Mouse (Mus musculus) hindbrain, embryonic 14.5 days (tissue): Measurements from ENCODE around the gene Nanog. TPM values are rescaled to one million over a fixed set of nuclear protein-coding genes. Genes with fewer than 3 reads are reported as not detected.
A peak's percentile ranks its signal among the peaks of the same experiment; 100 is the strongest.
"Not testable (repeated sequence)": the region's sequence is repeated elsewhere in the genome, so short reads cannot be mapped to it uniquely, and the experiment has no call there.

Experiments
- ATAC-seq: fragments of 200-750 bp; cut with Nextera tagmentation; 2 replicates; pipeline ENCODE4 v1.8.0; 2017; ENCODE audit warnings: moderate number of reproducible peaks, mild to moderate bottlenecking, moderate TSS enrichment, moderate library complexity; ENCODE audit not compliant: low FRiP score
- DNase-seq: peaks from one replicate; pipeline ENCODE4 v3.0.0-alpha.2; 2015; ENCODE audit warnings: low spot score
- H3K27ac ChIP-seq: fragments of 300-500 bp; sonication (generic); 2 replicates; pipeline ENCODE4 v1.5.1; 2014; ENCODE audit warnings: mild to moderate bottlenecking, moderate library complexity
- H3K27me3 ChIP-seq: fragments of 300-500 bp; sonication (generic); 2 replicates; pipeline ENCODE4 v1.6.1; 2014; ENCODE audit warnings: mild to moderate bottlenecking, low read length, mixed read lengths; ENCODE audit not compliant: control insufficient read depth, insufficient read depth
- H3K36me3 ChIP-seq: fragments of 300-500 bp; sonication (generic); replicated peaks from 2 replicates; pipeline ENCODE4 v1.6.1; 2014; ENCODE audit not compliant: control insufficient read depth, insufficient read depth
- H3K4me1 ChIP-seq: fragments of 300-500 bp; sonication (generic); replicated peaks from 2 replicates; pipeline ENCODE4 v1.6.1; 2014; ENCODE audit warnings: antibody characterized with exemption, low read length, mixed read lengths; ENCODE audit not compliant: control insufficient read depth, insufficient read depth
- H3K4me2 ChIP-seq: fragments of 300-500 bp; sonication (generic); replicated peaks from 2 replicates; pipeline ENCODE4 v1.6.1; 2014; ENCODE audit warnings: mild to moderate bottlenecking, moderate library complexity
- H3K4me3 ChIP-seq: fragments of 300-500 bp; sonication (generic); replicated peaks from 2 replicates; pipeline ENCODE4 v1.5.1; 2014; ENCODE audit warnings: mild to moderate bottlenecking, low read length
- H3K9ac ChIP-seq: fragments of 300-500 bp; sonication (generic); 2 replicates; pipeline ENCODE4 v1.6.1; 2014
- H3K9me3 ChIP-seq: fragments of 300-500 bp; sonication (generic); 2 replicates; pipeline ENCODE4 v1.6.1; 2016; ENCODE audit warnings: low read length; ENCODE audit not compliant: control insufficient read depth
- WGBS: fragments of 180-500 bp; shearing (Covaris S2); extraction: QIAGEN DNeasy Blood & Tissue Kit; methylation state at CpG from one replicate; pipeline ENCODE4 v1.1.7; 2014; 5-methylcytosine and 5-hydroxymethylcytosine counted together
- polyA plus RNA-seq: library from polyadenylated mRNA; unstranded; fragments of >200 nt; fragmentation: Nextera tagmentation; extraction: Ambion mirVana; gene quantifications from 2 replicates; pipeline ENCODE4 v1.2.1, GENCODE M21; 2014

The Nanog gene
- polyA plus RNA-seq, 1 experiment from 2014 or later: 0.09 TPM

- Histone ChIP-seq H3K4me2 (no peak overlapping the region), H3K27ac (no peak overlapping the region), H3K4me1 (no peaks in the 10 kb centered on the region), H3K36me3 (no peaks in the 10 kb centered on the region), H3K9me3 (no peaks in the 10 kb centered on the region), H3K27me3 (no peaks in the 10 kb centered on the region), H3K9ac (no peak overlapping the region), H3K4me3 (no peak overlapping the region)
- no peak for ATAC-seq
- WGBS: 93% methylated on average over 3 of the region's 3 CpGs
- DNase-seq: no peak
These were observed 11.9 kb upstream of the Nanog start for GRCm38 (mm10) chr6:122695398-122695797.

- H3K9me3 ChIP-seq, H3K4me1 ChIP-seq, H3K27ac ChIP-seq, H3K9ac ChIP-seq, H3K36me3 ChIP-seq, DNase-seq, ATAC-seq, H3K4me2 ChIP-seq, H3K4me3 ChIP-seq, H3K27me3 ChIP-seq: not testable (repeated sequence)
- WGBS: 93% methylated on average over 2 of the region's 2 CpGs
These were observed 7.7 kb upstream of the Nanog start for GRCm38 (mm10) chr6:122699628-122700027.

- 84% methylated on average over 5 of the region's 5 CpGs for WGBS
- Histone ChIP-seq H3K9me3 (no peaks in the 10 kb centered on the region), H3K27me3 (peaks cover 4% of the 10 kb centered on the region; the same call in 1 of the 2 replicates), H3K27ac (no peak overlapping the region), H3K36me3 (no peaks in the 10 kb centered on the region), H3K4me1 (0 out of 2 replicates have a peak, but pooled peaks cover 3% of the 10 kb centered on the region), H3K4me3 (no peak overlapping the region), H3K9ac (no peak overlapping the region), H3K4me2 (no peak overlapping the region)
- ATAC-seq (no peak), DNase-seq (no peak)
These were observed 5.5 kb upstream of the Nanog start for GRCm38 (mm10) chr6:122701816-122702215.

- Histone ChIP-seq H3K27me3 (peaks cover 11% of the 10 kb centered on the region; the same call in 1 of the 2 replicates), H3K27ac (peak overlapping the region; percentile 18; the same call in 1 of the 2 replicates), H3K9me3 (no peaks in the 10 kb centered on the region), H3K9ac (no peak overlapping the region), H3K4me2 (peak overlapping the region; percentile 43), H3K36me3 (no peaks in the 10 kb centered on the region), H3K4me3 (peak overlapping the region; percentile 7), H3K4me1 (0 out of 2 replicates have a peak, but pooled peaks cover 3% of the 10 kb centered on the region)
- DNase-seq (peak; percentile 56), ATAC-seq (peak; percentile 81; the same call in 1 of the 2 replicates)
- WGBS: 5% methylated on average over 20 of the region's 20 CpGs
These were observed 4.7 kb upstream of the Nanog start for GRCm38 (mm10) chr6:122702480-122703124.

- Histone ChIP-seq H3K4me3 (no peak overlapping the region), H3K4me2 (peak overlapping the region; percentile 43), H3K27ac (no peak overlapping the region), H3K27me3 (peaks cover 11% of the 10 kb centered on the region; the same call in 1 of the 2 replicates), H3K36me3 (no peaks in the 10 kb centered on the region), H3K9ac (no peak overlapping the region), H3K9me3 (no peaks in the 10 kb centered on the region), H3K4me1 (0 out of 2 replicates have a peak, but pooled peaks cover 3% of the 10 kb centered on the region)
- 8% methylated on average over 6 of the region's 6 CpGs for WGBS
- DNase-seq (no peak), ATAC-seq (no peak)
These were observed 4.0 kb upstream of the Nanog start for GRCm38 (mm10) chr6:122703251-122703650.

- Histone ChIP-seq H3K36me3 (no peaks in the 10 kb centered on the region), H3K9me3 (no peaks in the 10 kb centered on the region), H3K27me3 (peaks cover 11% of the 10 kb centered on the region; the same call in 1 of the 2 replicates), H3K4me3 (no peak overlapping the region), H3K4me2 (no peak overlapping the region), H3K27ac (no peak overlapping the region), H3K4me1 (0 out of 2 replicates have a peak, but pooled peaks cover 3% of the 10 kb centered on the region), H3K9ac (no peak overlapping the region)
- DNase-seq: no peak
- no peak for ATAC-seq
- WGBS: 29% methylated on average over 1 of the region's 1 CpGs
These were observed 3.6 kb upstream of the Nanog start for GRCm38 (mm10) chr6:122703706-122704105.

- Histone ChIP-seq H3K4me2 (no peak overlapping the region), H3K27me3 (peaks cover 11% of the 10 kb centered on the region; the same call in 1 of the 2 replicates), H3K9me3 (no peaks in the 10 kb centered on the region), H3K9ac (no peak overlapping the region), H3K27ac (no peak overlapping the region), H3K36me3 (no peaks in the 10 kb centered on the region), H3K4me1 (0 out of 2 replicates have a peak, but pooled peaks cover 3% of the 10 kb centered on the region), H3K4me3 (no peak overlapping the region)
- 60% methylated on average over 12 of the region's 12 CpGs for WGBS
- ATAC-seq: no peak
- no peak for DNase-seq
These were observed 900 bp upstream of the Nanog start for GRCm38 (mm10) chr6:122706337-122706840.

- Histone ChIP-seq H3K9ac (no peak overlapping the region), H3K27me3 (peaks cover 11% of the 10 kb centered on the region; the same call in 1 of the 2 replicates), H3K4me1 (no peaks in the 10 kb centered on the region), H3K27ac (no peak overlapping the region), H3K4me3 (no peak overlapping the region), H3K36me3 (no peaks in the 10 kb centered on the region), H3K4me2 (no peak overlapping the region), H3K9me3 (no peaks in the 10 kb centered on the region)
- ATAC-seq (no peak), DNase-seq (no peak)
- WGBS: 77% methylated on average over 4 of the region's 4 CpGs
These were observed 1.5 kb downstream of the Nanog start for GRCm38 (mm10) chr6:122708826-122709225.

- peaks cover 6% of the 10 kb centered on the region; the same call in 1 of the 2 replicates for H3K4me1 ChIP-seq
- no peak for DNase-seq
- peaks cover 10% of the 10 kb centered on the region; the same call in 1 of the 2 replicates for H3K27me3 ChIP-seq
- H3K36me3 ChIP-seq: no peaks in the 10 kb centered on the region
- H3K27ac ChIP-seq: no peak overlapping the region
- no peak for ATAC-seq
- no peak overlapping the region for H3K4me3 ChIP-seq
- H3K9me3 ChIP-seq: no peaks in the 10 kb centered on the region
- WGBS: 81% methylated on average over 2 of the region's 2 CpGs
- H3K4me2 ChIP-seq: no peak overlapping the region
- H3K9ac ChIP-seq: no peak overlapping the region
These were observed 4.2 kb downstream of the Nanog start for GRCm38 (mm10) chr6:122711455-122711854.
